Mouse (Mus musculus) T-helper 2 cell (primary cell): ENCODE data around the gene Ldlrap1.

Experiments used
- in situ Hi-C: fragments of 300-600 bp; cut with MboI, MseI; formaldehyde crosslinking; loops from one replicate; pipeline ENCODE4 v1.15.1; 2025; ENCODE audit warnings: high pct_unique_total_duplicates

Gene Ldlrap1

DNA sequence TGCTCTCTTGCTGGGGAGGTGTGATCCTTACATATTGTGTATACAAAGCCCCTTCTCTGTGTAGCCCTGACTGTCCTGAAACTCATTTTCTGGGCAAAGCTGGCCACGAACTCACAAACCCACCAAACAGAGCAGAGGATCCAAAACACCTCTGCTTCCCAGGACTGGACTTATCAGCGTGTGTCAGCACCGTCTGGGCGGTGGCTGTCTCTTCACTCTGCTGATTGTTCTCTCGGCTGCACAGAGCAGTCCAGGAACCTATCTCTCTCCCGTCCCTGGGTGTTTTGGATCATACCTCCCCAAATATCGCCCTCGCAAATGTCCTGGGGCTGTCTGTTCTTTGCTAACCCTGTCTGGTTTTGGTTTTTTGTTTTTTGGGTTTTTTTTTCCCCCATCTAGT, 48.3 kb downstream of the Ldlrap1 start:
- in situ Hi-C loops: no loop called here

DNA sequence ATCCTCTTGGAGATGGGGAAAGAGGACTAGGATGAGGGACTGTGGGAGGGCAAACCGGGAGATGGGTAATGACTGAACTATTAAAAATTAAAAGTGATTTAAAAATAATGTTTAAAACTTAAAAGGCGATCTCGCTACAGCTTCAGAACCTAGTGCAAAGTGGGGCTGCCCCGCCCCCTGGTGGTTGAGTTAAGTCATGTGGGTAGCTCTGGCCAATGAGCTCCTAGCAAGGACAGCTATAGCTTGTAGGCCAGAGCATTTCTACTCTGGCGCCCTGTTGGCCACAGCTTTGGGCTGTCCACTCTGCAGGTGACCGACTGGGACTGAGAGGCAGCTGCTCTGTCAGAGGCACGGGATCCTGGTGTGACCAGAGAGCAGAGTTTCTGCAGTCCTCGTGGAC, 53.9 kb downstream of the Ldlrap1 start:
- in situ Hi-C loops: loop anchor here (5.0 kb wide), 1 partner anchor 172 kb away; no protein-coding TSS in a partner anchor

DNA sequence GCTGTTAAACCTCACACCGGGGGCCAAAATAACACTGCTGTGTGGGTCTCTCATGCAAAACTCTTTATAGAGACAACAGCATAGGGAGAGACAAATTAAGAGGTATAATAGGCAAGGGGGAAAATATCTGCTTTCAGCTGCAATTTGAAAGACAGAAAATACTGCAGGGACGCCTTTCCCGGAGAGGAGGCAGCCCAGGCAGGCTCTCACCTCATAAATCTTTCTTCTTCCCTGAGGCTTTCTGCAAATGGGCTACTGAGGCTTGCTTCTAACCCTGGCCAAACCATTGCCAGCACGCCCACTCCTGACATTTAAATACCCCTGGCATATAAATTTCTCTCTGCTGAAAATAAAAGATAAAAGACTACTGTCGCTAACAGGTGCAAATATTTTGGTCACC, 62.5 kb downstream of the Ldlrap1 start:
- in situ Hi-C loops: no loop called here

DNA sequence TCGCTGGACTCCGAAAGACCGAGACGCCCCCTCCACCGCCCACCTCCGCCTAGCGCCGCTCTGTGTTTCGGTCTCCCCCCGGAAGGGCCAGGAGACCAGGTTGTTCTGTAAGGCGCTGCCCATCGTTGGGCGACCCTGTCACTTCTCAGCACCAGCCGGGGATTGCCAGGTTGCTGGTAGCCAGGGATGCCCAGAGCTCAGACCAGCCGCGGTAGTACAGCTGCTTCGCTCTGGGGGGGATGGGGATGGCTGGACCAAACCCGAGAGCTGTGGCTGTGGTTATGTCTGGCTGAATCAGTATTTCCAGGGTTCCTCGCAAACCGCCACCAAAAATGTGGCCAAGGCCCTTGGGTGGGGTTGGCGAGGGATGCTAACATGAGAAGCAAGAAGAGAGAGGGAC, 63.2 kb downstream of the Ldlrap1 start:
- in situ Hi-C loops: no loop called here

- in situ Hi-C loops: no loop called here
Measured at GRCm38 (mm10) chr4:134703835-134704546, 63.8 kb downstream of the Ldlrap1 start, which contains the start of gene Man1c1. Gene Man1c1 (minus strand): TSS chr4:134704290.

DNA sequence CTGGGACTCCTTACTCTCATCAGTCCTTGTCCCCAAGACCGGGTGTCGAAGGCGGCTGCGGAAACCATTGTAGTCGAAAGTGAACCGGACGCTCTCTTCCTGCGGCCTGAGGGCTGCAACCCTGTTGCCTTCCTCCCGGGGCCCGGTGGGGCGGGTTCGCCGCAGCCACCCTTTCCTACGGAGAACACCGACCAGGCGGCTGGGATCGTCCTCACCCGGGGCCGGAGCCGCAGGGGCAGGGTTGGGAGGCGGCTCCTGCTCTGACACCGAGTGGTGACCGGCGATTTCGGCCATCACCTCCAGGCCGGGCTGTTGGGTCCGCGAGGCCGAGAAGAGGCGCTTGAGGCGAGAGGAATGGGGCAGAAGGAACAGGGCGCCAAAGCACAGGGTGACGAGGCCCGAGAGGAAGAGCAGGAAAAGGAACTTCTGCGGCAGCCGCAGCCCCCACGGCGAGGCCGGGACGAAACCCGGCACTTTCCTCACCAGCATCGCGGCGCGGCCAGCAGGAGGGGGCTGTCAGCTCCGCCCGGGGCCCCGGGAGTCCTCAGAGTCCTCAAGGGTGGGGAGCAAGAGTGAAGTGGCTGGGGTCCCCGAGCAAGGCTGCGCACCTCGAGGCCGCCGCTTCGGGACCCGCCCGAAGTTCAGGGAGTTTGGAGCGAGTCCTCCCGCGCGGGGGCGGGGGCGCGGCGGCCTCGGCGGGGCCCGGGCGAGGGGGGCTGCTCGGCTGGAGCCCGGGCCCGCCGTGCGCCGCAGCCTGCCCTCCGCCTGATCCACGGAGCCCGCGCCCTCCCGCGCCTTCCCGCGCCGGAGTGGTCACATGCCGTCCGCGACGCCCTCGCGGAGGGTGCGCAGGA, 64.6 kb downstream of the Ldlrap1 start:
- in situ Hi-C loops: no loop called here

GRCm38 (mm10) chr4:134701934-134702333, 65.9 kb downstream of the Ldlrap1 start:
- in situ Hi-C loops: no loop called here

DNA sequence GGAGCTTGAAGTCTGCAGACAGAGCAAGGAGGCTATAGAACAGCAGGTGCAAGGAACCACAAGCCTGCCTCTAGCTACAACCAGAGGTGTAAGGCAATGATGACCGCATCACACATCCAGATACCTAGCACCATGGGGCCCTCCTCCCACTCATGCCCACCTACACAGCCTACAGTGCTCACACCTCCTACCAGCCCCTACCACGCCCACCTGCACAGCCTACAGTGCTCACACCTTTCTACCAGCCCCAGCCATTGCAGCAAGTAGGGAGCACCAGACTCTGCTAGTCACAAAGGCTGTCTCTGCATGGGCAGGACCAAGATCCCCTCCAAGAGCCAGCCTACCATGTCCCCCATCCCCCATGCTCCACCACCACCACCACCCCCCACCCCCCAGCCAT, 66.9 kb downstream of the Ldlrap1 start:
- in situ Hi-C loops: no loop called here

DNA sequence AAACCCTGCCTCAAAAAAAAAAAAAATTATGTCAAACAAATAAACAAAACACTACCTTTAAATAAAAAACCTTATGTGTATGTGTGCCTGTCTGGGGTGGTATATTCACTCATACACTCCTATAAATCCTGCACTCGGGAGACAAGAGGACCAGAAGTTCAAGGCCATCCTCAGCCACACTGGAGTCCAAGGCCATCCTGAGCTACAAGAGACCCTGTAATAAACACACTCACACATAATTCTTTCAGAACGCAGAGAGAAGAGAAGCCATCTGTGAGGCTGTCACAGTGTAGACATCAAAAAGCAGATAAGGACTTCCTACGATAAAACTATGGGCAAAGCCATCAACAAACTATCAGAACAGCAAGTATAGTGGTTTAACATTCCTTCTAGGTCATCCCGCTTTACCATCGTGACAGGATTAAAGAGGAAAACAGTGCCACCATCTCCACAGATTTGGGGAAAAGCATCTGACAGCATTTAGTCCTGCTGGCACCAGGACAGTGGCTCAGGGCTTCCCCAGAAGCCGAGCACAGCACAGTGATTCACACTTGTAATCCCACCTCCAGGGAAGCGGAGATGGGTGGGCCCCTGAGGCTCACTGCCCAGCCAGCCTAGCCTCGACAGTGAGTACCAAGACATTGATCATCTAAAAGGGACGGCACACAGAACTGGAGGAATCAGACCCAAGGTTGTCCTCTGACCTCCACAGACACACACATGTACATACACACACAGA, 74.5 kb downstream of the Ldlrap1 start:
- in situ Hi-C loops: no loop called here

- in situ Hi-C loops: no loop called here
Measured at GRCm38 (mm10) chr4:134692388-134692787, 75.4 kb downstream of the Ldlrap1 start.
